Mouse (Mus musculus): ENCODE results near the gene Hspa12a. TPM values are rescaled to one million over a fixed set of nuclear protein-coding genes. Genes with fewer than 3 reads are reported as not detected.

Gene Hspa12a
- 100 to 1,000 TPM in 1 of 2 experiments, 10 to 100 TPM in 1; 55.1 to 109 TPM for total RNA-seq (2021)
- long read RNA-seq, experiment 1, full-length matches to known transcripts, result 2 of 12 reads
- long read RNA-seq, experiment 1, partial matches to known transcripts, result 1 of 12 reads
- long read RNA-seq, experiment 1, other reads (novel, unspliced or antisense), result 9 of 12 reads
- long read RNA-seq, experiment 2, full-length matches to known transcripts, result 2 of 5 reads
- long read RNA-seq, experiment 2, partial matches to known transcripts, result 0 of 5 reads
- long read RNA-seq, experiment 2, other reads (novel, unspliced or antisense), result 3 of 5 reads

DNA sequence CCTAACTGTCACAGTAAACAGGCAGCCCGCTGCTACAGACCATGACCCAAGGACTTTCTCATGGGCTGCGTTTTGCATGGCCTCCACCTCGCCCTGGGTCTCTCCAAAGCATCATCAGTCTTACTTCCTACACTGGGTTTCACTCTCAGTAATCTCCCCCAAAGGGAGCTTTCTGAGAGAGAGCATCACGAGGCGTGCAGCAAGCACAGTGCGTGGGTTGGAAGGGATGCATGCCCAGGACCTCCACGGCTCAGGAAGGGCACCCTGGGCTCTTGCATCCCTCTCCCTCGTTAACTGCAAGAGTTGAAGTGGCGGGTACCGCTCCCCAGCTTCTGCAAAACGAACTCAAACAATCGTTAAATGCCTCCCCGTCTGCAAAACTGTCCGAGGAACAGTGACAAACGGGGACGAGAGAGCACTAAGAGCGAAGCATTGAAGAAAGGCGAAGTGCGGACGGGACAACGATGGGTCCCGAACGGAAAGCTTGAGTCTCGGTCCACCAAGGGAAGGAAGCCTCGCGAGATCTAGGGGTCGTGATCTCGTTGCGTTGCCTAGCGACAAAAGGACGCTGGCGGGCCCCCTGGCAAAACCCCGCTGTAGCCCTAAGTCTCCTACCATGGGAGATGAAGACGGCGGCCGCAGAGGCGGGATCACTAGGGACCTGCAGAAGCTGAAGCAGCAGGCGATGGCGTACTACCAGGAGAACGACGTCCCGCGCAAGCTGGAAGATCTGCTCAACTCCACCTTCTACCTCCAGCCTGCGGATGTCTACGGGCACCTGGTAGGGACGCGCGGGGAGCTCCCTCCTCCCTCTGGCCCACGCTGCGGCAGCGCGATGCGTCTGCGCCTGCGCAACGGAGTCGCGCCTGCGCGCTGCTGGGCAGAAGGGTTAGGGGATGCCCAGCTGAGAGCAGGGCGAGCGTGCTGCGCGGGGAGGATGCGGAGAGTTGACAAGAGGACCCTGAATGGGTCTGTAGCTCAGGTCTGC, at the start of gene Hspa12a, which contains the start of gene Eno4:
Gene Hspa12a (minus strand): TSS at position 814 of the 988 bp plus-strand sequence.
Gene Eno4 (plus strand): TSS at position 585 of the 988 bp plus-strand sequence.
- DNase-seq, result peak; percentile 93 to 95

DNA sequence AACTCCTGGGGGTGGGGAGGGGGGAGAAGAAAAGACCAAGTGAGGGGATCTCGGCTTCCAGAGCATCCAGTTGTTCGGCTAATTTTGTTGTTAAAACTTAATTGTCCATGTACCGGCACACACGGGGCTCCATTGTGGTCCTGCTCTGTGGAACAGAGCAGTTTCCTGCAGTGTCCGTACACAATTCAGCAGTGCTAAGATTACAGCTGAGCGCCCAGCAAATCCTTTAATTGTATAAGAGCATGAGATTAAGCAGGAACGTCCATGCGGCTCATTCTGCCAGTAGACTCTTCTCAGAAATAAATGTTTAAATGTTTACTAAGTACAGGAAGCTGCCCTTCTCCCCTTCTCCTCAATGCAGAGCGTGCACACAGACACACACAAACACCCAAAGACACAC, 38.1 kb upstream of the Hspa12a start:
- no peak for DNase-seq

DNA sequence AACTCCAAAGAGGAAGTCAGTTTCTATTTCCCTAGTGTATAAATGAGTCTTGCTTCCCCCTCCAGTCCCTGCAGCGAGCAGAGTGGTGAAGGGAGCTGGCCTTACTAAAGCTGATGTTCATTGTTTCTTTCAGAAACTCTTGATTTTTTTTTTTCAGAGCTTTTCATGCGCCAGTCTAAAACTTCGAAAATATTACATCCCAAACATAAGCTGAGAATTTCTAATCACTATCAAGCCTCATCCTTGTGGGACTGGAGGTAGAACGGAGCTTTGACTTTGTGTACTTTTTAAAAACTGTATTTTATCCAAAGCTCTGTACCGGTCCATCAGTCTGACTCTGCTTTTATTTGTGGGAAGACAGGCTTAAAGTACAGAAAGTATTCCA, 36.6 kb upstream of the Hspa12a start:
- DNase-seq, result no peak

DNA sequence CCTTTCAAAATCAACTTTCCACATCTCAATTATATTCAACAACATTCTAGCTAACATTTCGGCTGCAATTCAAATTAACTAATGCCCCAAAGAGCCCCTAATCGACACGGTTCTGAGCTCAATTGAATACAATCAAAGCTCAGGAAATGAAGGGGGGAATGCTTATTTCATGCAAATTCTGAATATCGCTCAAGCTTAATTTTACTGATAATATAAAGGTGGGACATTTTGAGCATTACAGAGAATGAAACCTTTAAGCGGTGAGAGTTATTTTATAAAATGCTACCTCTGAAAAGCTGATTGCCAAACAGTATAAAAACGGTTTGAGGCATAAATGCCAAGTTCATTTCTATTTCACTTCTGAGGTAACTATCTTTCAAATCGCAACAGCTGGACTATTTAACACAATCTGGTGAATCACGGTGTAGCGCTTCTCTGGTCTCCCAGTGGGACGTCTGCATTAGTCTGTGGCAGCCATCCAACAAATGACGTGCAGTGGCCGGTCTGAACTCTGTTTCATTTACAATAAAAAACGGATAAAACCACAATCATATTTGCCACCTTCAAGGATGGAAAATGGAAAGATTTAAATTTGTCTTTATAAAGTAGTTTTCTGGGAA, 36.1 kb upstream of the Hspa12a start:
- DNase-seq, result peak; percentile 77

DNA sequence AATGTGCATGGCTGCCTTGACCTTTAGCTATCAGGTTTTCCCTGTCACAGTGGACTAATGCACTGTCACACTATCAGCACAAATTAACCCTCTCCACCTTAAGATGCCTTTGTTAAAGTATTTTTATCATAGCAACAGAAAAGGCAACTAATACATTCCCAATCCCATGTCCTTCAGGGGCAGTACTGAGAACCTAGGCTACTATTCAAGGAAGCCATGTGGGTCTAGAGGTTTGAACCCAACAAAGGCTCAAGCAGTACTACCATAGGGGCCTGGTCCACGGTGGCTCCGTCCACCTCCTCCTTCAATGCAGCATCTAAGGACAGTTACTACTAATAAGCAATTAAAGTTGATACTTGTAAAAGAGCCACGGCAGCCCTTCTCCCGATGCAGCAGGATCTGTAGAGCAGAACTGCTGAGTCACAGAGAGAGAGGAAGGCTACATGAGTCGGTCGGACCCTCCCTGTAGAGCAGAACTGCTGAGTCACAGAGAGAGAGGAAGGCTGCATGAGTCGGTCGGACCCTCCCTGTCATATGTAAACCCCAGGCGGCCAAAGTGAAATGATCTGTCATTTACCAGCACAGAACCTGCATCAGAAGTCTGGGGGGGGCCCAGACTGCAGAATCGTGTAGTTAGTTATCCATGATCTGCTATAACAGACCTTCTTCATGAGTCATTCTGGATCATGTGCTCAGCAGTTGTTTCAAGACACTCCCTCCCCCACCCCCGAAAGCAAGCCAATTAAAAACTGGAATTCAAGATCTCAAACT, 35.1 kb upstream of the Hspa12a start:
- DNase-seq, result peak; percentile 49 to 59

DNA sequence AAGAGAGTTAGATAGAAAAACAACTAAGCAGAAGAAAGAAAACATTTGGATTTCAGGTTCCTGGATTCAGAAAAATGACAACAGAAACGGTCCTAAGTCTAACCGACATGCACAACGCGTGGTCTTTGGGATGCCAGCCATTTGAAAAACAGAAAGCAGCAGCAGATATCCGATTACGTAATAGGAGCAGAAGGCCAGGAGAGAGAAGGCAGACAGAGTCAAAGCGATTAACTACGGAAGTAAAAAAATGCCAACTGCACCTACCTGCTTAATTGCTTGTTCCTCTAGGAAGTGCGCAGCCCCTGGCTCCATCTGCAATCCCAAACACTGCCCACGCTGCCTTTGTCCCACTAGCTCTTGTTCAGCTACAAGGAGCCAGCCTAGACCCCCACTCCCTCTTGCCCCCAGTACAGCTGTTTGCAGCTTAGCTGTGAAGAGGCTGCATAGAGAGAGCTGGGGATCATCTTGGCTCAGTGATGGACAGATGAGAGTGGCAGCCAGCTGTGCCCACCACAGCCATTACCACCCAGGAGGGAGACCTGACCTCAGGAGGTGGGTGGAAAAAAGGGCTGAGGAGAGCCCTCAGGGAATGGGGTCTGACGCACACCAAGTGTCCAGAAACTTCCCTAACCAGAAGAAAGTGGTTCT, 31.9 kb upstream of the Hspa12a start:
- DNase-seq, result no peak

DNA sequence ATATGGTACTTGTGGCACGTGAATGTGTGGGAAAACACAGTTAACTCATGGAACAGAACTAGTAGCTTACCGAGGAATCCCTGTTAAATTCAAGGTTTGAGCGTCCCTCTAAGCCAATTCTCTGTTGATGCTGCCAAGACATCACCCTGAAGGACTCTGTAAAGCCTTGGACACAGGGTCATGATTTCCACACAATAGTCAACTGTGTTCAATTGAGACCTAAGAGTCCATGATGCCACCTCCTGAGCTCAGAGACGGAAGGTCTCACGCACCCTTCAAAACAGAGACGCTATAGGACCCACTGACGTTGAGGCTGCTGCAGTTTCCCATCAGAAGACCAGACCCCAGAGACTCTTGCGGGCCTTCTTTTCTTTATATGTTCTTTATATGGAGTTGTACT, 30.7 kb upstream of the Hspa12a start:
- peak in 1 of 2 experiments; percentile 7 for DNase-seq

DNA sequence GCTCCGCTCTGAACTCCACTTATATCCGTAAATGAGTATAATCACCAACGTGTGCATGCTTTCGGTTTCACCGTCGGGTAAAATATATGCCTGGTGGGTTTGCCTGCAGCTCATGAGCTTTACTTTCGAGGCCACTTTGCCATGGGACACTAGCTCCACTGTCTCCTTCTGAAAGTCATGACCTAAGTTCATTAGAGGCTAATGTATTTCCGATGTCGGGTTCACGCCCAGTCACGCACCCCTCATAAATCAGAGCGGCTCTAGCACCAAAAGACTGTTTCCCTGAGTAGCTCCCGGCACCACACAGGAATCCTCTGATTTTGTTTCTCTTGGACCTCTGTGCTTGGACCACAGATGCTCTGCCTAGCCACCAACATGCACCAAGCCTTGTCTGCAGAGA, 27.4 kb upstream of the Hspa12a start:
- DNase-seq, result no peak

DNA sequence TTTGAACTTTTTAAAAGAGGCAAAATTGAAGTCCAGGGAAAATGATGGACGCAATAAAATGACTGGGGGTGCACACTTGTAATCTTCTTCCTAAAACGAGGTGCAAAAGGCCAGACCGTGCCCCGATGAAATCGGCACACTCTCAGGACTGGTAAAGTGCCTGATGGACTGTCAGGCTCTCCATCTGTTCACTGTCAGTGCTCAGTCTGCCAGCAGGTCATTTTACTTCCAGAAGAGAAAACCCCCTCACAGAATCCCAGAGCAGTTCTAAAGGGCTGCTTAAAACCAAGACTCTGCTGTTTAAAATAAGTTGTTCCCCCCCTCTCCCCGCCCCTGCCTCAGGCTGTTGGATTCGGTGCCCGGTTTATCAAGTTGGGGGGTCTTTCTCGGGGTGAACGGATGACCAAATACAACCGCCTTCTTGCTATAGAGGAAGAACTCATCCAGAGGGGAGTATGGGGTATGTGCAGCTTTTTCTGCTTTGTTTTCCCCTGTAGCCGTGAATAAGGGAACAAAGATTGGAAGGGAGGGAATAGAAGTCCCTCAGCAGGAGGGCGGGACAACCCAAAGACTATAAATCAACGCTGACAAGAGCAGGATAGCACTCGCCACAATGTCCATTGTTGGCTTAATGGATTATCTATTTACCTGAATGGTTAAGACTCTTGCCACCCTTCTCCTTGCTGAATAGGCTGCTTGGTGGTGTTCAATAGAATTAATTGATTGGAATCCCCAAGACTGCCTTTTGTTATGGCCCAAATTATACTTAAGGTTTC, 25.5 kb upstream of the Hspa12a start:
- no peak for DNase-seq

DNA sequence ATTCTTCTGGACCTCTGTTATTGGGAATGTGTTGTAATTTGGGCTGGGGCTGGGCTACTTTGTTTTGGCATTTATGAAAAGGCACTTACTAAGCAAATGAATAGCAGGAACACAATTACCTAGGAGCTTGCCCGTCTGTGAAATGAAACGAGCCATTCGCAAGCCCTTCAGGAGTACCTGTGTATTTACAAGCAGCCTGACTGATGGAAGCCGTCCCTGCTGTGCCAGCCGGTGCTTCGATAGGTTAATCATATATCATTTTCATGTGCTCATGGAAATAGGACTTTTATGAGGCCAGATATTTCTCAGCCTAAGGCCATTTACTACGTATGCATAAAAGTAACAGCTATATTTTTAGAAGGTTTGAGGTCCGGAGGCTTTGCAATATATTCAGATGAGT, 19.6 kb upstream of the Hspa12a start:
- DNase-seq, result no peak

DNA sequence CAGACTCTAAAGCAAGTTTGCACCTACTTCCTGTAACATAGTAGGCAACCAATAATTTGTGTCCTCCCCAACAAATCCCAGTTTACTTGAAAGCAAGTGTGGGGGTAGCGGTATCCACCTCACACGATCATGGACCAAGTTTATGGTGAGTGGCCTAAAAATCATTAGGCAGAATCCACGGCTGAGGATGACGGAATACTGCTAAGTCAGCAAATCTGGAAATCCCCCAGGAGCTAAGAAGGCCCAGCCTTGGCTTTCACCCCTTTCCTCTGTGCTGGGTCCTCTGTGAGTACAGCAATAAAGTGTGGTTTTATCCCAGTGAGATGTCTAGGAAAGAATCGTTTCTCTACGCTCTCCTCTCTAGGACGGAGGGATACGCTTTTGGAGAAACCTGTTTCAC, 11.3 kb upstream of the Hspa12a start:
- no peak for DNase-seq

DNA sequence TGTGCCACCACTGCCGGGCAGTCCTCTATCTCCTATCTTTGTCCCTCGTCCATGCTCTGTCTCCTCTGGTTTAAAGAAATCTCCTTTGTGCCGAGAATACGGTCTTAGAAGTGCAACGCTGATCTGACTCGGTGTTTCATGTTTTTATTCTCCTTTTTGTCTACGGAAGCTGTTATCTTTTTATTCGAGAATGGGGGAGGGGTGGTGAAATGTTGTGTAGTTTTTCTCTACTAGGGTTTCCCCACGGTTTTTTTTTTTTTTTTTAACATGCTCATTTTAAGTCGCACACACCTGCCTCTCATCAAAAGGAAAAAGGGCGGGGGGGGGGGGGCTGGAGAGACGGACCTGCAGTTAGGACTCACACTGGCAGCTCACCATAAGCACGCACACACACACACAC, 8.8 kb upstream of the Hspa12a start:
- DNase-seq, result no peak

DNA sequence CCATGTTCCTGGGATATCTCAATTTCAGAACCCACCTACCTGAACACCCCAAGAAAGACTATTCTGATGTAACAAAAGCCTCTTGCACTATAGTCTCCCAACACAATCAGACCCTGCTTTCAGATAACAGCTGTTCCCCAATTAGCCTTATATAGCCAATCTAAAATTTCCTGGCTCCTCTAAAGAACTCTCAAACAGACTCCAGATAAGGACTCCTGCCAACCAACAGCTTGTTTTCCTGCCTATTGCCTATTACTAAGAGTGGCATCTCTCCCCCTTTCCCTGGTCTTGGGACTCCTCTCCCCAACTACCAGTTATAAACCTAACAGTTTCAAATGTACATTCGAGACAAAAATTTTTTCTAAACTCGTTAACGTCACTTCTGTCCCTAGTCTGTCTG, 8.1 kb upstream of the Hspa12a start:
- DNase-seq, result no peak

DNA sequence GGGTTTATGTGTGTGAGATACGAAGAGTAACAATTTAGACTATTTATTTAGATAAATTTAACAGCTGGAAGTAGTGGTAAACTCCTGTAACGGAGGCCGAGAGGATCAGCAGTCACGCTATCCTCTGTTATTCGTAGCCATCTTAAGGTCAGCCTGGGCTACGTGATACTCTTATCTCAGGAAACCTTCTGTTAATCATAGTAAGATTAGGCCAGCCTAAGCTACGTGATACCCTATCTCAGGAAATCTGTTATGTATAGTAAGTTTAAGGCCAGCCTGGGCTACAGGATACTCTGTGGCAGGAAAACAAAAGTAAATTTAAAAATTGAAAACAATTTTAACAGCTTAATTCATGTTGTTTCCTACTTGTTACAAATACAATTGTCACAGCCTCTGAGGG, 2.5 kb upstream of the Hspa12a start:
- DNase-seq, result no peak

DNA sequence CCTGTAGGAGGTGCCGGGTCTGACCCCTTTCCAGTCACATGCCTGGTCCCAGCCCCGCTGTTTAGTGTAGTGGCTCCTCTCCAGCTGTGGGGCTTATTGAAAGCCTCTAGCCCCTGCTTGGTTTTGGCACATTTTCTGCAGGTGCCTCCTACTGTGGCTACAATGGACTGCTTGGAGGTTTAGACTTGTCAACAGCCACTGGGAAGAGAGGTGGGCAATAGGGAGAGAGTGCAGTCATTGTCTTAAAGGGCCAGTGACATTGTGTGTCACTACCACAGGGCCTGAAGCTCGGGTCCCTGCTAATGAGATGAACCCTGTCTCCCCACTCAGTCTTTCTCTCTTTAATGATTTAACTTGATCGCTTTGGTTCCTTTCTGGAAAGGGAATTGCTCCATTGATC, 10.4 kb downstream of the Hspa12a start:
- no peak for DNase-seq

DNA sequence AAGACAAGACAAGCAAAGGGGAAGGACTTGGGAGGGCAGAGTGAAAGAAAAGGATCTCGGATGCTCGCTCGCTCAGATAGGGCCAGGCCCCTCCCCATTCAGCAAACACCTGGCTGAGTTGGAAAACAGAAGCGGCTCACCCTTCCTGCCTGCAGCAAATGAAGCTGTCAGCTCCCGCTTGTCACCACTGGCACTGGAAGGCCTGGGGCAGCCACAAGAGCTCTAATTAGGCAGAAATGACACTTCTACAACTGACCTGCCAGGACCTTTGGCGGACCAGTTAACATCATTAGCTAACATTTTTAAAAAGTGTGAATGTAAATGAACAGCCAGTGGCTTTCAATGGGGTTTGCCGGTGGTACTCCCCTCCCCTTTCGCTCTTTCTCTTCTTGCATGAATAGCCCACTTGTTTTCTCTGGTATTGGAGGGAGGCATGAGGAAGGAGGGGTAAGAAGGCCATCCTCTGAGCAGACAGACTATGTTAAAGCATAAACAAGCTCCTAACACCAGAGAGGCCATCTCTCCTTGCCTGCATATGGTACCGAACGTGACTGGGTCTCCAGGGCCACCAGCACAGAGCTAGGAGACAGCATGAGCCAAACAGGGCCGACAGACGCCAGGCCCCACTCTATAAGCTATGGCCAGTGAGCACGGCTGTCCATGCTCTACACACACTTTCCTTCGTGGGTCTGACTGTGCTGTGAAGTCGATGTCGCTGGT, 12.2 kb downstream of the Hspa12a start:
- no peak for DNase-seq

DNA sequence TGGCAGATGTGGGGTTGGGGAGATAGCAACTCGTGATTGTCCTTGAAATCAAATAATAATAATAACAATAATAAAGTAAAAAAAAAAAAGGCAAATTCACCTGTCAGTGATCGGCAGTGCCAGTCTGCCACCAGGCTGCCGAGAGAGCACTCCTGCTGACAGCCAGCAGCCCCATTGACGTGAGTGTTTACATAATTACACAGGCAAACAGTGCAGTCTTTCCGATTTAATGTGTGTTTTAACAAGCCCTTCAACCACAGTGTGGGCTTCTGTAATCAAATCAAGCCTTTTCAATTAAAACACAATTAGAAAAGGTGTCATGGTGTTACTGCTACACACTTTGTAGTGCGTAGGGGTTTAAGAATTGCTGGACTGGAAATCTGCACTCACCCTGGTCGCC, 24.3 kb downstream of the Hspa12a start:
- DNase-seq, result no peak

DNA sequence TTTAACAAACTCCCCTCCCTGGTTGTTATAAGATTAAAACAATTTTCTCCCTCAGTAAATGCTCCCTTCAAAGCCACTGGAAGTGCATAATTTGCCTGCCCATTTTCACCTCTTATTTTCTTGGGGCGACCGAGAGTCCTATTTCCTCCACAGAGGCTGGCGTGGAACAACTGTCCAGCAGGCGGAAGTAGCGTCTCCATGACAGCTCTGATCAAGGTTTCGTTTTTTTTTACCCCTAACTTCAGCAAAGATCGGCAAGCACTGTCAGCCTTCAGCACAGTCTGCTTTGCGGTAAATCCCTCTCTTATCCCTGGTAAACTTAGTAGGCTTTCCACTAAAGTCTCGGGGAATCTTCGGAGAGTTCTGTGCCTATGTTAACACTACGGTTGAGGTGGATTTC, 24.9 kb downstream of the Hspa12a start:
- DNase-seq, result peak; percentile 25 to 30

DNA sequence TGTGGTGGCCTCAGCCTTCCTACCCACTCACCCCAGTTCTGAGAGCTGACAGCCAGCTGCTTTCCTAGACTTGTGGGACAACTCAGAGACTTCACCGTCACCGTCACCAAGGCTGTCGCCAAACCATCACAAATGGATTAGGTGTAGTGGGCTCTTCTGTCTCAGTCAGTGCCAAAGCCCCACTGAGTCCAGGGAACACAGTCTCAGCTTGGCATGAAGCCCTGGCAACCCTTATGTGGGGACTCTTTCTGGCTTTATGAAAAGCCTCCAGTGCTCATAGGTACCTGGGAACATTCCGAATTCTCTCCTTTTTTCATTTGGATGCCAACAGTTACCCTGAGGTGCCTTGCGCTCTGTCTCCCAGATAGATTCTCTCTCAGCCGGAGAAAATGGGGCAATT, 30.2 kb downstream of the Hspa12a start:
- no peak for DNase-seq

DNA sequence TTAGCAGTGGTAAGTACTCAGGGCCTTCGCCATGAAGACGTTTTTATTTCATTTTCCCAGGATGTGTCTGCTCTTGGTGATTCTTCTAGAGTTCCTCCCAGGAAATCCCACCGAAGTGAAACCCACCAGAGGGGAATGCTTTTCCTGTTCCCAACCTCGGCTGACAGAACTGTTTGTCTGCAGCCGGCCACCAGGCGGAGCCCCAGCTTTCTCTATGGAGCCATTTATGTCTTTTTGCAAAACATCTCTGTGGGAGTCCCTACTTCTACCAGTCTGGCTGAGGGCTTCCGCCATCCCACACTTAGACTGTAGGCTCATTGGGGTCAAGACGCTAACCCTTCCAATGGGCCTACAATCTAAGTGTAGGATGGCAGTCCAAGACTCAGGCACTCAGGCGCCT, 32.1 kb downstream of the Hspa12a start:
- peak; percentile 69 to 78 for DNase-seq
